Mouse (Mus musculus) inflammation-experienced regulatory T-cells, adult 6 months (primary cell): ENCODE measurements around the gene Satb1. TPM values are rescaled to one million over a fixed set of nuclear protein-coding genes. Genes with fewer than 3 reads are reported as not detected.

Experiments used
- ATAC-seq: one replicate; pipeline ENCODE4 v1.8.0; 2017
- polyA plus RNA-seq, 3 experiments: library from polyadenylated mRNA; unstranded; fragments of 100-300 nt; shearing (Covaris generic); gene quantifications; one replicate each; pipeline ENCODE4 v1.2.1; 2017

Satb1 gene
- polyA plus RNA-seq, 3 experiments from 2014 or later = 17.0 to 63.3 (median 36.8) TPM

- peak; percentile 42 for ATAC-seq
Observed at GRCm38 (mm10) chr17:51814301-51814700, 18.8 kb downstream of the Satb1 start.

DNA sequence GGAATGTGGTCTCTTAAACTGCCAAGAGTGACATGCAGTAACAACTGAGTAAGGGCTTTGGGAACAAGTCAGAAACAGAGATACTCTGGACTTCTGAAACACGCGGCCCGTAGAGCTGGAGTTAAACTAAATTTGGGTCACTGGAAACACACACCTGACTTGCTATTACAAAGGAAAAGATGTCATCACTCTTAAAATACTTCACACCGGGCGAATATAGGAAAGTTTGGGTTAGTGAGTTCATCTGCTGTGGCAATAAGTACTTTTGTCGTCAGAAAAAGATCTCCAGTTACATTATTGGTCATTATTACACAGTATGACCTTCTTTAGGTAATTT, 19.3 kb downstream of the Satb1 start:
- peak; percentile 19 for ATAC-seq

DNA sequence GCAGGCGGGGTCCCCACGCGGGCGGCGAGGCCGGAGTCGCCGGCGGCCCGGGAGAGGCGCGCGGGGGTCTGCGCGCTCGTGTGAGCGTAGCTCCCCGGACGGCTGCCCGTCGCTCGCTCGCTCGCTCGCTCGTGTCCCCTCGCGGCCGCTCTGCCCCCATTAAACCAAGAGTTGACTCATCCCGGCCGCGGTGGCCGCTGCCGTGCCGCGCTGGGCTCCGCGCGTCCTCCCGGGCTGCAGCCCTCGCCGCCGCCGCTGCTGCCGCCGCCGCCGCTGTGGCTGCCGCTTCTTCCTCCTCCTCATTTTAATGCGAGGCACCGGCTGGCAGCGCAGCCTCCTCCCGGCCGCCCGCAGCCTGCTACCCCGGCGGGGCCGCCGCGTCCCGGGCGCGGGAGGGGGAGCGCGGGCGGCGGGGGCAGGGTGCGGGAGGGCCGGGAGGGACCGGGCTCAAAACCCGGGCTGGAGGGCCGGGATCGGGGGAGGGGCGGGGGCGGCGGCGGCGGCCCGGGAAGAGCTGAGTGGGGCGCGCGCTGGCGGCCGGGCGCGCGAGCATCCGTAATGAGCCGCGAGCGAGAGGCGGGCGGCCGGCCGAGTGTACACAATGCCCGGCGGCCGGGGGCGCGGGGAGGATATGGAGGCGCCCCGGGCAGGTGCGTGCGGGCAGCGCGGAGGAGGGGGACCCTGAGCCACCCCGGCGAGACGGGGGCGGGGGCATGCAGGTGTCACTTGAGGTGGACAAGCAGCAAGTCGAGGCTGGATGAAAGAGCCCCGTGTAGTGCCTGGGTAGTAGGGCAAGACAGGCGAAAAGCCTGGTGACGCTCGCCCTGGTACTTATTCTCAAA, 19.9 kb downstream of the Satb1 start:
- peak; percentile 38 for ATAC-seq

DNA sequence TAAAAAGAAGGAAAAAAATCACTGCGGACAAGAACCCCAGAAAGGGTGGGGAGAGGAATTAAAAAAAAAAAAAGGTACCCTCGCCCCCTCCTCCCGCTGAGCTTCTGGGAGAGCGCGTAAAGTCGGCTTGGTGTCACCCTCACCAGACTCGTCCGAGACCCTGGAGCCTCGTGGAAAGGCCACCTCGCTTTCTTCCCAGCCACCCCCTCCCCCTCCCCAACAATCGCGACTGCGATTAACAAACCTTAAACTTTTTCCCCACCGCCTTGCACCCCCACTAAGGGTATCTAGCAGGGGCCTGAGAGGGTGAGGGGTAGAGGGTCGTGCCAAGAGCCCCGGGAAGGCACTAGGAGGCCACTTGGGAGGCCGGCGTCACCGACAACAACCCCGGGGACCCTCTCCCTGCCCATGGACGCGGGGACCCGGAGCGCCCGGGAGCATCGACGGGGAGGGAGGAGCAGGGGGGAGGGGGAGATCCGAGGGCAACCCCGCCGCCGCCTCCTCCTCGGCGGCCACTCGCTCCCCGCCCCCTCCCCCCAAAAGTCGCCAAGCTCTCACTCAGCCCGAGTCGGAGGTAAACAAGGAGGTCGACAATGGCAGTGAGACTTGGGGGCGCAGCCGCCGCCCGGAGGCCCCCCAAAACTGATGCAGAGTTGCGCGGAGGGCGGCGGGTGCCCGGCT, 20.7 kb downstream of the Satb1 start:
- no peak for ATAC-seq

DNA sequence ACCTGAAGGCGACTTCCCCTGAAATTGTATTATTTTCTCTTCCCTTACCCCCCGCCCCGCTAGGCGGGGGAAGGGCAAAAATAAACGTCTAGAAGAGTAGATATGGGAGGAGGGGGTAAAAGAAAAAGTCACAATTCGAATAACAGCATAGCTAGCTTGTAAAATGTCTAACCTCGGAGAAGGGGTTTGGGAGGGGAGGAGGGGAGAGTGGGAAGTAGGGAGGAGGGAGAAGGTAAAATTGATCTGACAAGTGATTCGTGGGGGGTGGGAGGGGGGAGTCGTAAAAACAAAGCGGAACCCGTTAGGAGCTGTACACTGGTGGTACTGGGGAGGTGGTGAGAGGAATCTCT, 21.2 kb downstream of the Satb1 start:
- ATAC-seq = no peak

GRCm38 (mm10) chr17:51811086-51811868, 21.8 kb downstream of the Satb1 start:
- no peak for ATAC-seq

DNA sequence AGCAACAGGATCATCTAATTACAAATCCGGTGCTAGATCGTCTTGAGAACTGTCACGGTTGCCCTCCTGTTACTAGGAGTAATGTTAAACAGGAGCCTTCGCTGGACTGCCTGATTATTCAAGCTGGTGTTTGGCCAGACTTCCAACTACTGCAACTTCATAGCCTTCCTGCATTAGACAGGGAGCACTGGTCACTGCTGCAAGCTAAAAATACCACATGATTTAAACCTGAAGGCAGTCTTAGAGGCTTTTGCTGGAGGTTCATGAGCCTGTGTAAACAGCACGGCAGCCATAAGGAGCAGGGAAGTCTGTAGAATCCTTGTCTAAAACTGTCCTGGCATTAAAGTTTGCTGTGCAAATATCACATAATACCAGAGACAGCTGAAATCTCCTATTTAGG, 25.7 kb downstream of the Satb1 start:
- ATAC-seq = no peak

DNA sequence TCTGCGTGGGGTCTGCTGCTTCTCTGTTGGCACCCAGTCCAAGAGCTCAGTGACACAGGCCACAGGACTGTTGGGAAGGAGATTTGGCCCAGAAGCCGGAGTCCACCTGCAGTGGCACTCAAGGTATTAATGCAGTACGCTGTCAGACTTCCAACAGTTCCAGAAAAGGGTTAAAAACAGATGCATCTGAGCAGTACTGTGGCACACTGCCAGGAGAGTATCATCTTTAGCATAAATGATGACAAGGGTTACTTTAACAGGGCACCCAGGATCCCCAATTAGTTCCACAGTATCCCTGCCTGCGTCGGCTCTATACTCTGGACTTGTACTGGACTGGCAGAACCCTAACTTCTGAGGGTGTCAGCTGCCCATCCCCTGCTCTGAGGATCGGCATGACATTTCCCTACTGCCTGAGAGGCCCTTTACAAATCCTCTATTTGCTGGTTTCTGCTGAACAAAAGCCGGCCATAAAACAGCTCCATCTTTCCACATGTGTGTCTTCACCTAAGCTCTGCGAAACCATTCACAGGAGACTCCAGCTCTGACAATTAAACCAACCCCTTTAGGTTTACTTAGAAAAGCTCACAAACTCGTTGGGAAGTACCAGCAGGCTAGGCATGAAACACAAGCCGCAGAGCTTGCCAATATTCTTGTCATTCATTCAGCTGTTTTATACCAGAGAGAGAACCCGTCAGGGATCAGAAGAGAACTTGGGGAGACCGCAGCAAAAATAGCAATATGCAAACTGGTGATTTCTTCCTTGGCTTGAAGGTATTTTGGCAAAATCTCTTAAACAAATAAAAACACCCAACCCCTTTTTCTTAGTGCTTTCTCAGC, 26.7 kb downstream of the Satb1 start:
- no peak for ATAC-seq

- ATAC-seq = peak; percentile 36
Observed at GRCm38 (mm10) chr17:51800208-51800607, 32.9 kb downstream of the Satb1 start.

GRCm38 (mm10) chr17:51796459-51796858, 36.6 kb downstream of the Satb1 start:
- no peak for ATAC-seq

- ATAC-seq = no peak
Observed at GRCm38 (mm10) chr17:51791226-51791625, 41.9 kb downstream of the Satb1 start.

GRCm38 (mm10) chr17:51790387-51791060, 42.6 kb downstream of the Satb1 start:
- no peak for ATAC-seq

GRCm38 (mm10) chr17:51789777-51790176, 43.3 kb downstream of the Satb1 start:
- ATAC-seq = no peak

- no peak for ATAC-seq
Observed at GRCm38 (mm10) chr17:51789098-51789497, 44.0 kb downstream of the Satb1 start.

DNA sequence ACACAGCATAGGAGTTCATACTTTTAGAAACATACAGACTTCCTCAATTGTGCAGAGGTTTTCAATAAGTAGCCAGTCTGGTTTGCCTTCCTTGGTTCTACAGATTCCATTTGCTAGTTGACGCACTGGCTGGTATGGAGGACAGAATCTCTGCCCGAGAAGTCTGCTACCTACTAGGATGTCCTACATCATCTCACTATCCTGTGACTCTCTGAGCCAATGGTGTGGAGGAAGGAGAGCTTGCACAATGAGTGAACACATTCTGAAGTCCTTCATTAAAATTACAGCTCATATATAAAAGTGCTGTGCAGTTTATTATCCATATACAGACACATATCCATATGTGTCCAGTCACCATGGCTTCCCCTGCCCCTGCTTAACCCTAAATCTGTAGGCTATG, 45.1 kb downstream of the Satb1 start:
- ATAC-seq = no peak

DNA sequence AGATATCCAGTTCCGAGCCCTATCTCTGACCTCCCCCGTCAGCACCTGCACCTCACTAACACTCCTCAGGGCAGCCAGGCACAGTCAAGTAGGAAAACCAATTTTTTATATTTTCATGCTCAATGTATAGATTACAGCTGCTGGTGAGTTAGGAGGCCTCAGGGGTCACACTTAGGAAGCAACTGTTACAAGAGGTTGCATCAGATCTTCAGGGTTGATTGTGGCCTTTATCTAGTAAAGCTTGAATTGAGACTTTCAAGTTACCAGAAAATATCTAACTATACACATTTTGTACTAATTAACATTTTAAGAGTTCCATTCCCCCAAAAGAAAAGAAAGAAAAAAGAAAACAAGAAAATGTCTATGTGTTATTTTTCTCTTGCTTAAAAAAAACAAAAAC, 47.0 kb downstream of the Satb1 start:
- no peak for ATAC-seq

DNA sequence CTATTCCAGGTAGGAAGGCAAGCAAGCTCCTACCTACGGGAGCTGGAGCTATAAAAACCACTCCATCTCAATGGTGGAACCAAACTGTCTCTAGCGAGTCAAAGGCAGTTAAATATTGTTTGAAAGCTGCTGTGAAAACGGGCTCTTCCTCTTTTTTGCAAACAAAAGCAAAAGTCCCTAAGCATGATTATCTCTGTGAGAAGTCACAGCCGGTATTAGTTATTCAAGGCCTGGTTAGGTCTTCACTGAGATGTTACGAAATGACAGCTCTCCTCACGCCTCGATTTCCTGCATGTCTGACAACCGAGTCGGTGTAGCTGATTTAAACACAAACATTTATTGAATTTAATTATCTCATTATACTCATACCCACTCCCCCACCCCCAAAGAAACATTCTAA, 48.2 kb downstream of the Satb1 start:
- ATAC-seq = no peak

DNA sequence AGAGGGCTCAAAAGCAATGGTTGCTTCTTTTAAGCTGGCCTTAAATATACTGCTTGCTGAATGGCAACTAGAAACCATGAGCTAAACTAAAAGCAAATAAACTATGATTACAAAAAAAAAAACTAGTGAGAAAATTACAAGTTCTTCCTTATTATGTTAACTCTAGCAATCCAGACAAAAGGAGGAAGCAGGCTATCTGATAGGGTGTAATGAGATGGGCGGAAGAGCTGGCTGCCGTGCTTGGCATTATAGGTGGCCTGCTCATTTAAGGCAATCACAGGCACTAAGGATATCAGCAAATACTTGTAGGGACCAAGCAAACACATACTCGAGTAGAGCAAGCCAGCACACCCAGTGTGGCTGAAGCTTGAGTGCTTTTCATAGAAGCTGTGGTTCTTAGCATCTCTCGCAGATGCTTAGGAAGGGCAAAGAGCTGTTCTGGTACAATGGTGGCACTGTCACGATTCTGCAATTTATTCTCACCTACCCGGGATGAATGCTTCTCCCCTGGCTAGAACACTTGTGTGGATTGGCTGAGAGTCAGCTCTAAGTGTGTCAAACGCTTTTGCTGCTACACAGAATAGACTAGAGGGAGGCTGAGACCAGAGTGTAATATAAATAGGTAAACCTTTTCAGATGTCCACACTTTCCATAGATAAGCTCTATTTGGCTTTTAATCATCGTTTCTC, 49.4 kb downstream of the Satb1 start:
- no peak for ATAC-seq

- no peak for ATAC-seq
Observed at GRCm38 (mm10) chr17:51780036-51780435, 53.1 kb downstream of the Satb1 start.

- ATAC-seq = no peak
Observed at GRCm38 (mm10) chr17:51778961-51779360, 54.1 kb downstream of the Satb1 start.

DNA sequence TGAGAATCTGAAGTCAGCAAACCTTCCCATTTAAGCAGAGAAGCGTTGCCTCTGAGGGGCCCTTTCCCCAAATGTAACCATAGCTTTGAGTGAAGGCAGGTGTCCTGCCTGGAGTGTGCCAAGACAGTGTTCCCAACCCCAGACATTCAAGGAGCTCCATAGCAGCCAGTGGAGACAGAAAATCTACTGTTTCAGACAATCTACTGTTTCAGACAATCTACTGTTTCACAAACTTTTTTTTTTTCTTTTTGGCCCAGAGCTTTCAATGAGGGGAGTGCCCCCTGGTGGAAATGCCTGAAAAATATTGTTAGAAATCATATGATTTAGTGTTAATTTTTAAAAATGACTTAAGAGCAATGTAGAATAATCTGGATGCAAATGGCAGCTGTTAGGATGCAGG, 55.3 kb downstream of the Satb1 start:
- ATAC-seq = no peak
